Mouse (Mus musculus): ENCODE data around the gene F11r.

F11r gene

GRCm38 (mm10) chr1:171438014-171438670 lies 807 bp downstream of the F11r start:
- DNase-seq (ENCODE audit: low read depth in 2 of 2, low spot score in 2 of 2): no peak

DNA sequence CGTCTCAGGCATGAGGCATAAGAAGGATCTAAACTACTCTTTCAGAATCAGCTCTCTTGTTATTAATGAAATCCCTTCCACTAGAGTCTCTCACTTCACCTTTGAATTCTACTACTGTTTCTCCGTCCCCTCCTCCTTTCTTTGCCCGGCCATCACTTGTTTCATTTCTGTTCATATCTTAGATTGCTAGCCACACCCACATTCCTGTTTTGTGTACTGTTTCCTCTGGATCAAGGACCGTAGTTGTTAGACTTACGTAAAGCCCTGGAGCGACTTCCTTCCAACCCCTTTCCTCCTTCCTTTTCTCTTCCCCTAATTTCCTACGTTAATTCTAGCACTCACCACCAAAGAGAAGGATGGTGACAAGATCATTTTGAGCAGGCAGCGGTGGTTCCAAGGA lies 1.7 kb downstream of the F11r start:
- no peak for DNase-seq (ENCODE audit: low read depth in 2 of 2, low spot score in 2 of 2)

GRCm38 (mm10) chr1:171440025-171440725 lies 2.8 kb downstream of the F11r start:
- no peak for DNase-seq (ENCODE audit: low read depth in 2 of 2, low spot score in 2 of 2)

GRCm38 (mm10) chr1:171441466-171442412 lies 4.4 kb downstream of the F11r start:
- no peak for DNase-seq (ENCODE audit: low read depth in 2 of 2, low spot score in 2 of 2)

- DNase-seq (ENCODE audit: low read depth in 2 of 2, low spot score in 2 of 2): no peak
These were observed 5.1 kb downstream of the F11r start for GRCm38 (mm10) chr1:171442413-171442760.

GRCm38 (mm10) chr1:171445050-171445449 lies 7.7 kb downstream of the F11r start:
- DNase-seq (ENCODE audit: low read depth in 2 of 2, low spot score in 2 of 2): no peak

- no peak for DNase-seq (ENCODE audit: low read depth in 2 of 2, low spot score in 2 of 2)
These were observed 9.5 kb downstream of the F11r start for GRCm38 (mm10) chr1:171446854-171447253.

- no peak for DNase-seq (ENCODE audit: low read depth in 2 of 2, low spot score in 2 of 2)
These were observed 10.4 kb downstream of the F11r start for GRCm38 (mm10) chr1:171447692-171448091.

DNA sequence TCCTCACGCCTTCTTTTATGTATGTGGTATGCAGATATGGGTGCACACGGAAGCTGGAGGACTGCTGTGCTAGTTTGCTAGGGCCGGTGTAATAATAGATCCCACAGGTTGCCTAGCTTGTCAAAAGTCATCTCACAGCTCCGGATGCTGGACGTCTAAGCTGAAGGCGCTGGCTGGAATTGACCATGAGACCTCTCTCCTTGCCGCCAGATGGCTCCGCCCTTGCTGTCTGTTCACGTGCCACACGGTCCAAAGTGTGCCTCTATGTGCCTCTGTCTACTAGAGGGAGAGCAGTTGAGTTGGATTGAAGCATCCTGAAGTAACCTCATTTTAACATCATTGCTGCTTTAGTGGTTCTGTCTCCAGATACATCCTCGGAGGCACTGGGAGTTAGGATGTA lies 12.7 kb downstream of the F11r start:
- no peak for DNase-seq (ENCODE audit: low read depth in 2 of 2, low spot score in 2 of 2)

DNA sequence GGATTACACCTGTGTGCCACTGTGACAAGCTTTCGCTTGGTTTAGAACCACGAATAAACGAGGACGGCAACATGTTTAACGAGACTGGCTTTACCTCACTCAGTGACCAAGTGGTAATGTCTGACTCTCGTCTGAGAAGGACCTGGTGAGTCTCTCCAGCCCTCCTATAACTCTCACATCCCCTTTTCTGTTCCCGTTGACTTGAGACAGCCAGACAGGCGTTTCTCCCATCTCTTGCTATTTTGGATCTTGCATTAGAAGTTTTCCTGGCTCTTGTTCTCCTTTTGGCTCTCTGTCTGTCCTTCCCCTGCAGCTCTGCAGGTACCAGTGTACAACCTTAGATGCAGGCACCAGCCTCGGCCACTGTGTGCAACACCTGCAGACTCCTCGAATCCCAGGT lies 13.7 kb downstream of the F11r start:
- no peak for DNase-seq (ENCODE audit: low read depth in 2 of 2, low spot score in 2 of 2)

DNA sequence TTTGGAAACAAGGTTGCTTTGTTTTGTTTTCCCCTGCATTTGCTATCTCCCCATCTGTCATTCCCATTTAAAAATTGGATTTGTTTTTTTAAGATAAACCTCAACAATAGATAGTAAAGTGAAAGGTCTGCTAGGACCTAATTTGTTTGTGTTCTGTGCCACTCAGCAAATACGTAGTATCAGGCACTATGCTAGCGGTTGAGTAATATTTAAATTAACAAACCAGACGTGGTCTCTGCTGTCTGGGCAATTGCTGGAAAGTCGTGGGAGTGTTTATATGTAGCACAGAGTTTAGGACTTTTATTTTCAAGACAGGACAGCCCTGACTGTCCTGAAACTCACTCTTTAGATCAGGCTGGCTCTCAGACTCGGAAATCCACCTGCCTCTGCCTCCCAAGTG lies 15.2 kb downstream of the F11r start:
- DNase-seq (ENCODE audit: low read depth in 2 of 2, low spot score in 2 of 2): no peak

DNA sequence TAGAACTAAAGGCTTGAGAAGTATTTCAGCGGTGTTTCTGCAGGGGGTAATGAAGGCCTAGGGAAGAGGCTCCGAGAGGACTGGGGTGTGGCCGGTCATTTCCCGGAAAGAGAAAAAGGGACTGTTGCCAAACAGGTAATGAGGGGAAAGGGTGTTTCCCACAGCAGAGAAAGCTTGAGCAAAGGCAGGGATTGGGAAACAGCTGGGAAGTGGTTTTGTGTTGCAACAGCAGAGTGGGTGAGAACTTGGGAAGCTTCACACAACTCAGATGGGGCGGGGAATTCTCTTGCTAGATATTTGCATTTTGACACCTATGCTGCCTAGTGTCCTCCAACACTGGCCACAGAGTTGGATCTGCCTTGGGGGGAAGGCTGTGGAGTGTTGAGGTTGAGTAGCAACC lies 15.6 kb downstream of the F11r start:
- DNase-seq (ENCODE audit: low read depth in 2 of 2, low spot score in 2 of 2): no peak

- no peak for DNase-seq (ENCODE audit: low read depth in 2 of 2, low spot score in 2 of 2)
These were observed 17.6 kb downstream of the F11r start for GRCm38 (mm10) chr1:171454926-171455325.

DNA sequence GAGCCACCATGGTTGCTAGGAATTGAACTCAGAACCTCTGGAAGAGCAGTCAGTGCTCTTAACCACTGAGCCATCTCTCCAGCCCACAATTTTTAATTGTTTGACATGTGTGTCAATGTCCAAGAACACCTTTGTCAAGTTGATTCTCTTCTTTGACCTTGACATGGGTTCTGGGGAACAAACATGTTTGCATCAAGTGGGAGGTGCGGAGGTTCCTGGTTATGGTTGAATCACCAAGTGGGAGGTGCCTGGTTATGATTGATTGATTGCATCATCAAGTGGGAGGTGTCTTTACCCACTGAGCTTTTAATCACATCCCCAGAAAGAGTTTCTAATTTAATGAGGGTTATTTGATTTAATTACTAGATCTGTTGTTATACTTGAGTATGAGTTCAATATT lies 20.2 kb downstream of the F11r start:
- DNase-seq (ENCODE audit: low read depth in 2 of 2, low spot score in 2 of 2): no peak

GRCm38 (mm10) chr1:171459791-171460190 lies 22.5 kb downstream of the F11r start:
- DNase-seq (ENCODE audit: low read depth in 2 of 2, low spot score in 2 of 2): no peak

GRCm38 (mm10) chr1:171460551-171461503 lies 23.5 kb downstream of the F11r start:
- no peak for DNase-seq (ENCODE audit: low read depth in 2 of 2, low spot score in 2 of 2)

GRCm38 (mm10) chr1:171463133-171463532 lies 25.8 kb downstream of the F11r start:
- no peak for DNase-seq (ENCODE audit: low read depth in 2 of 2, low spot score in 2 of 2)

DNA sequence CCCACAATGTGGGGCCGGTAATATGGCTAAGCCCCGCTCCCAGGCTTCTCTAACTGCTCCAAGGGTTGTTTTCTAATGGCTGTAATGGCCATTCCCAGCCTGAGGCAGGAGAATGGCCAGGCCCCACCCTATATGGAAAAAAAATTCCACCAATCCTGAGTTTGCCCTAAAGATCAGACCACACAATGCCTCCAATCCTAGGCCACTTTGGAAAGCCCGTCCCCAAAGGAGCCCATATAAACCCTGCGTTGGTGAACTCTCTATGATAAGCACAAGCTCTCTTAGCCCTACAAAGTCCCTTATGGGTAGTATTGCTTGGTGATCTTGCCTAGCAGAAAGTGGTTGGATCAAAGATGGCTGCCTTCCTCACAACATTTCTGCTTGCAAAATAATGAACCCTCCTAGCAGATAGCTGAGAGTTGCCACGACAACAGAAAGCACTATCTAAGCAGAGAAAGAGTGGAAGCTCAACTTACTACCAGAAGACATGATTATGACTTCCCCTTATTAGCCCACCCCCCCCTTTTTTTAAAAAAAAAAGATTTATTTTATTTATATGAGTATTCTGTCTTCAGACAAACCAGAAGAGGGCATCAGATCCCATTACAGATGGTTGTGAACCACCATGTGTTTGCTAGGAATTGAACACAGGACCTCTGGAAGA lies 28.5 kb downstream of the F11r start:
- no peak for DNase-seq (ENCODE audit: low read depth in 2 of 2, low spot score in 2 of 2)

GRCm38 (mm10) chr1:171466565-171466964 lies 29.2 kb downstream of the F11r start:
- no peak for DNase-seq (ENCODE audit: low read depth in 2 of 2, low spot score in 2 of 2)

DNA sequence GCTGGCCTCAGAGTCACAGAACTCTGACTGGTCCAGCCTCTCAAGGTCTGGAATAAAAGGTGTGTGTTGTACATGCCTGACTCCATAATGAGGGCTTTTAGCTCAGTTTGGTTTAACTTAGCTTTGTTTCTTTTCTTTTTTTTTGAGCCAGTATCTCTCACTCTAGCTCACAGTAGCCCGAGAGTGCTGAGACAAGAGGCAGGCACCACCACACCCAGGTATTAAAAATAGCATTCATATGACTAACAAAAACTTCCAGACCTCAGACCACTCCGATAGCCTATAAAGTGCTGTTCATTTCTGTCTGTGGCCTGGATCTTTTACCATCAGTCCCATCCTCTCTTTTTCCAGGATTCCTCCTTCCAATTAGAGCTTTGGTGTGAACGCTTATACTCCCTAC lies 32.3 kb downstream of the F11r start:
- no peak for DNase-seq (ENCODE audit: low read depth in 2 of 2, low spot score in 2 of 2)
